Mouse (Mus musculus) limb, embryonic 11.5 days (tissue): ENCODE measurements around the gene 4931428L18Rik. TPM values are rescaled to one million over a fixed set of nuclear protein-coding genes. Genes with fewer than 3 reads are reported as not detected.

Source experiments
- ATAC-seq: fragments of 200-750 bp; cut with Nextera tagmentation; 2 replicates; pipeline ENCODE4 v1.8.0; 2017; ENCODE audit warnings: low read depth; ENCODE audit not compliant: insufficient number of reproducible peaks, low FRiP score, low TSS enrichment
- DNase-seq: peaks from one replicate; pipeline ENCODE4 v3.0.0-alpha.2; 2015; ENCODE audit warnings: low spot score
- H3K27ac ChIP-seq: fragments of 300-500 bp; sonication (generic); replicated peaks from 2 replicates; pipeline ENCODE4 v1.5.1; 2014; ENCODE audit warnings: low read depth, mild to moderate bottlenecking, low read length
- H3K27me3 ChIP-seq: fragments of 300-500 bp; sonication (generic); 2 replicates; pipeline ENCODE4 v1.6.1; 2014; ENCODE audit warnings: mild to moderate bottlenecking, low read length, mixed read lengths; ENCODE audit not compliant: control insufficient read depth, insufficient read depth
- H3K36me3 ChIP-seq: fragments of 300-500 bp; sonication (generic); 2 replicates; pipeline ENCODE4 v1.6.1; 2014; ENCODE audit warnings: mild to moderate bottlenecking, low read length, moderate library complexity, mixed read lengths; ENCODE audit not compliant: control insufficient read depth, insufficient read depth
- H3K4me1 ChIP-seq: fragments of 300-500 bp; sonication (generic); 2 replicates; pipeline ENCODE4 v1.6.1; 2014; ENCODE audit warnings: low read length, mixed read lengths; ENCODE audit not compliant: control insufficient read depth, insufficient read depth
- H3K4me2 ChIP-seq: fragments of 300-500 bp; sonication (generic); 2 replicates; pipeline ENCODE4 v1.6.1; 2014; ENCODE audit warnings: low read depth, mild to moderate bottlenecking, moderate library complexity; ENCODE audit not compliant: severe bottlenecking
- H3K4me3 ChIP-seq: fragments of 300-500 bp; sonication (generic); 2 replicates; pipeline ENCODE4 v1.5.1; 2014; ENCODE audit warnings: low read depth, low read length
- H3K9ac ChIP-seq: fragments of 300-500 bp; sonication (generic); 2 replicates; pipeline ENCODE4 v1.6.1; 2014; ENCODE audit warnings: mild to moderate bottlenecking, low read length
- H3K9me3 ChIP-seq: fragments of 300-500 bp; sonication (generic); 2 replicates; pipeline ENCODE4 v1.6.1; 2016; ENCODE audit warnings: low read length; ENCODE audit not compliant: control insufficient read depth
- whole genome bisulfite sequencing: fragments of 180-500 bp; shearing (Covaris S2); extraction: QIAGEN DNeasy Blood & Tissue Kit; methylation state at CpG from one replicate; pipeline ENCODE4 v1.1.7; 2014; 5-methylcytosine and 5-hydroxymethylcytosine counted together
- polyA plus RNA-seq: library from polyadenylated mRNA; unstranded; fragments of >200 nt; fragmentation: Nextera tagmentation; extraction: Ambion mirVana; gene quantifications from 2 replicates; pipeline ENCODE4 v1.2.1, GENCODE M21; 2014

Gene 4931428L18Rik
- polyA plus RNA-seq, 1 experiment from 2014 or later, result not detected

DNA sequence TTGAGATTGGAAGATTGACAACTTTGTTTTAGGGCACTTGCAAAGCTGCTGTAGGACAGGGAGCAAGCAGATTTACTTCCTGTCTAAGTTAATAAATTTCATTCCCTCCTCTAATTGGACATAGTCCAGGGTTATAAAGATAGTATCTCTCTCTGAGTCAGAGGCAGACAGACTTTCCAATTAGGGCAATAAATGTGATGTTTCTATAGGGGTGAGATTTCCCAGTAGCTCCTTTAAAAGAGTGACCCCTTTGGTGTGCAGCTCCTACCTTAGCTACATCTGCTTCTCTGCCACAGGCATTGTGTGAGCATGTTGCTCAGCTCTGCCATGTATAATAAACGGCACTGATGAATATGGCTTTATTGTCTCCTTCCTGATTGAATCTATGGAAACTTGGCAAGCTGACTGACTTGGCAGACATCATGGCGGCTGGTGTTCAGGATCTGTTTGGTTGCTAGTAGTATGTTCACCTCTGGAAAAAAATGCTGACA is 163.6 kb downstream of the 4931428L18Rik start:
- H3K4me2 ChIP-seq, result no peak overlapping the region
- DNase-seq (no peak), ATAC-seq (no peak)
- H3K4me1 ChIP-seq, result no peaks in the 10 kb centered on the region
- no peak overlapping the region for H3K4me3 ChIP-seq
- H3K9me3 ChIP-seq, result no peaks in the 10 kb centered on the region
- WGBS, result 49% methylated on average over 2 of the region's 2 CpGs
- H3K27me3 ChIP-seq, result no peaks in the 10 kb centered on the region
- no peak overlapping the region for H3K27ac ChIP-seq
- no peaks in the 10 kb centered on the region for H3K36me3 ChIP-seq
- no peak overlapping the region for H3K9ac ChIP-seq

GRCm38 (mm10) chr1:31058196-31058595 is 164.3 kb downstream of the 4931428L18Rik start:
- no peak for ATAC-seq
- no peak for DNase-seq

DNA sequence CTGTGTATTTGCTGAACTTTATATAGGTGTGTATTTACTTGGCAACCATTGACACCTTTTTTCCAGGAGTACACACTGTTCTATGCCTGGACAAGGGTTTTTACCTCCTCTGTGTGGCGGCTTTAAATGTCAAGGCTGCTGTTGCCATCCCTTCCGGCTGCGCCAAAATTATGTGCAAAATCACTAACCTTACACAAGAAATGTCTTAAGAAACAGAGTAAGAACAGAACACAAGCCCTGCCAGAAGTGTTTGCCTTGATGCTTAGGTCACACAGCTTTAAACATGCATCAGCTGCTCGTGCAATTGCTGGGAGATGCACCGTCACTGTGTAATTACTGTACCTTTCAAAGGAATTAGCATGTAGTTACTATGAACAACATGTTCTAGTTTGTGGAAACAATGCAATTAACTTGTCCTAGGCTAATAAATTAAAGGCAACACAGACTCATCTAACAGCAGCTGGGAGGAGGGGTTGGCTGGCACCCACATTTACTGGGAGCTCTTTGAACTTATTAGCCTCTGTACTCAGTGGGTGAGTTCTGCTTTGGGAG is 171.0 kb downstream of the 4931428L18Rik start:
- ATAC-seq (no peak), DNase-seq (no peak)
- Histone ChIP-seq H3K9me3 (no peaks in the 10 kb centered on the region), H3K27ac (no peak overlapping the region), H3K4me3 (no peak overlapping the region), H3K4me1 (no peaks in the 10 kb centered on the region), H3K36me3 (no peaks in the 10 kb centered on the region), H3K27me3 (no peaks in the 10 kb centered on the region), H3K4me2 (no peak overlapping the region), H3K9ac (no peak overlapping the region)
- 51% methylated on average over 5 of the region's 5 CpGs for WGBS

More at GRCm38 (mm10) chr1:31058196-31058595, 164.3 kb downstream of the 4931428L18Rik start:
- no peaks in the 10 kb centered on the region for H3K36me3 ChIP-seq
- 5% methylated on average over 3 of the region's 3 CpGs for WGBS
- no peak overlapping the region for H3K27ac ChIP-seq
- H3K9me3 ChIP-seq, result no peaks in the 10 kb centered on the region
- H3K4me1 ChIP-seq, result no peaks in the 10 kb centered on the region
- H3K4me3 ChIP-seq, result no peak overlapping the region
- H3K27me3 ChIP-seq, result no peaks in the 10 kb centered on the region
- H3K9ac ChIP-seq, result no peak overlapping the region
- H3K4me2 ChIP-seq, result no peak overlapping the region

GRCm38 (mm10) chr1:31049954-31050652 is 172.4 kb downstream of the 4931428L18Rik start:
- H3K36me3 ChIP-seq, result no peaks in the 10 kb centered on the region
- H3K27ac ChIP-seq, result no peak overlapping the region
- WGBS, result 80% methylated on average over 5 of the region's 5 CpGs
- ATAC-seq, result no peak
- no peaks in the 10 kb centered on the region for H3K27me3 ChIP-seq
- no peaks in the 10 kb centered on the region for H3K9me3 ChIP-seq
- no peak overlapping the region for H3K4me3 ChIP-seq
- DNase-seq, result no peak
- no peaks in the 10 kb centered on the region for H3K4me1 ChIP-seq
- no peak overlapping the region for H3K4me2 ChIP-seq
- no peak overlapping the region for H3K9ac ChIP-seq

DNA sequence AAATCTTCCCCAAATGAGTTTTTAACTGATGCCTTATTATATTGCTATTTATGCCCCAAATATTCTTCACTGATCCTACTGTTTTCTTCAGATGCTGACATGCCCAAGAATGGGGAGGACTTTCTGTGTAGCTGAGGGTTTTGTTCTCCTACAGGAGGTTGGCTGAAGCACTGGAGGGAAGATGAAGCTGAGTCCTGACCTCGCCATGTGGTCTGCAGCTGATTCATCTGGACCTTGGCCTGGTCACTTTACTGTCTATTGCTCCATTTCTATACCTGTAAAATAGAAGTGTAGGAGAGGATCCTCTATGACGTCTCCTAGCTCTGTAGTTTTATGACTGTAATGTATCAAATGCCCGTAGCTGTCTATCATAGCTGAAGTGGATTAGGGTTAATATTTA is 179.3 kb downstream of the 4931428L18Rik start:
- ATAC-seq (no peak), DNase-seq (no peak)
- Histone ChIP-seq H3K4me3 (no peak overlapping the region), H3K9ac (no peak overlapping the region), H3K4me2 (no peak overlapping the region), H3K27ac (no peak overlapping the region), H3K36me3 (no peaks in the 10 kb centered on the region), H3K4me1 (no peaks in the 10 kb centered on the region), H3K9me3 (no peaks in the 10 kb centered on the region), H3K27me3 (no peaks in the 10 kb centered on the region)
- WGBS, result 76% methylated on average over 3 of the region's 3 CpGs

- Histone ChIP-seq H3K4me2 (no peak overlapping the region), H3K27me3 (no peaks in the 10 kb centered on the region), H3K4me1 (no peaks in the 10 kb centered on the region), H3K27ac (no peak overlapping the region), H3K9me3 (no peaks in the 10 kb centered on the region), H3K9ac (no peak overlapping the region), H3K4me3 (no peak overlapping the region), H3K36me3 (no peaks in the 10 kb centered on the region)
- 86% methylated on average over 4 of the region's 4 CpGs for WGBS
- DNase-seq (no peak), ATAC-seq (no peak)
Measured at GRCm38 (mm10) chr1:31042793-31043192, 179.7 kb downstream of the 4931428L18Rik start.

- no peak overlapping the region for H3K27ac ChIP-seq
- H3K9ac ChIP-seq, result no peak overlapping the region
- no peaks in the 10 kb centered on the region for H3K36me3 ChIP-seq
- H3K4me1 ChIP-seq, result no peaks in the 10 kb centered on the region
- H3K4me3 ChIP-seq, result no peak overlapping the region
- no peak overlapping the region for H3K4me2 ChIP-seq
- WGBS, result 83% methylated on average over 2 of the region's 2 CpGs
- H3K9me3 ChIP-seq, result no peaks in the 10 kb centered on the region
- H3K27me3 ChIP-seq, result no peaks in the 10 kb centered on the region
- ATAC-seq (no peak), DNase-seq (no peak)
Measured at GRCm38 (mm10) chr1:31033851-31034534, 188.5 kb downstream of the 4931428L18Rik start.

GRCm38 (mm10) chr1:31032351-31032750 is 190.1 kb downstream of the 4931428L18Rik start:
- Histone ChIP-seq H3K27me3 (no peaks in the 10 kb centered on the region), H3K4me3 (no peak overlapping the region), H3K4me1 (no peaks in the 10 kb centered on the region), H3K36me3 (no peaks in the 10 kb centered on the region), H3K4me2 (no peak overlapping the region), H3K9ac (no peak overlapping the region), H3K27ac (no peak overlapping the region), H3K9me3 (no peaks in the 10 kb centered on the region)
- ATAC-seq (no peak), DNase-seq (no peak)
- WGBS, result 87% methylated on average over 2 of the region's 2 CpGs
